Mouse (Mus musculus) liver, embryonic 16.5 days (tissue): Measurements from ENCODE around the gene Jmjd8. TPM values are rescaled to one million over a fixed set of nuclear protein-coding genes. Genes with fewer than 3 reads are reported as not detected.
A peak's percentile ranks its signal among the peaks of the same experiment; 100 is the strongest.

Source experiments
- ATAC-seq: fragments of 200-750 bp; cut with Nextera tagmentation; 2 replicates; pipeline ENCODE4 v1.8.0; 2017; ENCODE audit warnings: low read depth, mild to moderate bottlenecking, moderate number of reproducible peaks, moderate library complexity
- H3K27ac ChIP-seq: fragments of 300-500 bp; sonication (generic); 2 replicates; pipeline ENCODE4 v1.5.1; 2014; ENCODE audit warnings: mild to moderate bottlenecking, low read length
- H3K27me3 ChIP-seq: fragments of 300-500 bp; sonication (generic); 2 replicates; pipeline ENCODE4 v1.6.1; 2014; ENCODE audit warnings: low read depth, low read length, mixed read lengths; ENCODE audit not compliant: control insufficient read depth, insufficient read depth
- H3K36me3 ChIP-seq: fragments of 300-500 bp; sonication (generic); 2 replicates; pipeline ENCODE4 v1.6.1; 2014; ENCODE audit warnings: mild to moderate bottlenecking; ENCODE audit not compliant: control insufficient read depth, insufficient read depth
- H3K4me1 ChIP-seq: fragments of 300-500 bp; sonication (generic); 2 replicates; pipeline ENCODE4 v1.6.1; 2014; ENCODE audit warnings: low read depth, low read length, mixed read lengths; ENCODE audit not compliant: control insufficient read depth
- H3K4me2 ChIP-seq: fragments of 300-500 bp; sonication (generic); 2 replicates; pipeline ENCODE4 v1.6.1; 2014; ENCODE audit warnings: low read depth, low read length, mixed read lengths
- H3K4me3 ChIP-seq: fragments of 300-500 bp; sonication (generic); 2 replicates; pipeline ENCODE4 v1.5.1; 2014; ENCODE audit warnings: low read depth, mild to moderate bottlenecking, low read length
- H3K9ac ChIP-seq: fragments of 300-500 bp; sonication (generic); 2 replicates; pipeline ENCODE4 v1.6.1; 2014; ENCODE audit warnings: low read depth, low read length
- H3K9me3 ChIP-seq: fragments of 300-500 bp; sonication (generic); replicated peaks from 2 replicates; pipeline ENCODE4 v1.6.1; 2016; ENCODE audit warnings: low read length; ENCODE audit not compliant: control insufficient read depth
- WGBS: fragments of 180-500 bp; shearing (Covaris S2); extraction: QIAGEN DNeasy Blood & Tissue Kit; methylation state at CpG from one replicate; pipeline ENCODE4 v1.1.7; 2014; ENCODE audit not compliant: insufficient replicate concordance; 5-methylcytosine and 5-hydroxymethylcytosine counted together
- polyA plus RNA-seq: library from polyadenylated mRNA; unstranded; fragments of >200 nt; fragmentation: Nextera tagmentation; extraction: Ambion mirVana; gene quantifications from 2 replicates; pipeline ENCODE4 v1.2.1, GENCODE M21; 2015

Jmjd8 gene
- polyA plus RNA-seq, 1 experiment from 2014 or later: 23.5 TPM

- no peaks in the 10 kb centered on the region for H3K27me3 ChIP-seq
- ATAC-seq: peak; percentile 7; the same call in 1 of the 2 replicates
- 8% methylated on average over 6 of the region's 6 CpGs for WGBS
- H3K4me2 ChIP-seq: peak overlapping the region; percentile 97
- peaks cover 25% of the 10 kb centered on the region for H3K4me1 ChIP-seq
- no peaks in the 10 kb centered on the region for H3K9me3 ChIP-seq
- no peaks in the 10 kb centered on the region for H3K36me3 ChIP-seq
- peak overlapping the region; percentile 88 for H3K9ac ChIP-seq
- H3K27ac ChIP-seq: peak overlapping the region; percentile 72
- H3K4me3 ChIP-seq: peak overlapping the region; percentile 82
These were observed 33.3 kb downstream of the Jmjd8 start for GRCm38 (mm10) chr17:25861704-25862612.

- peaks cover 39% of the 10 kb centered on the region for H3K4me1 ChIP-seq
- H3K27me3 ChIP-seq: no peaks in the 10 kb centered on the region
- no peak for ATAC-seq
- 85% methylated on average over 6 of the region's 6 CpGs for WGBS
- no peak overlapping the region for H3K27ac ChIP-seq
- H3K4me3 ChIP-seq: no peak overlapping the region
- no peaks in the 10 kb centered on the region for H3K9me3 ChIP-seq
- H3K9ac ChIP-seq: no peak overlapping the region
- no peaks in the 10 kb centered on the region for H3K36me3 ChIP-seq
- no peak overlapping the region for H3K4me2 ChIP-seq
These were observed 35.0 kb downstream of the Jmjd8 start for GRCm38 (mm10) chr17:25863681-25864080.

DNA sequence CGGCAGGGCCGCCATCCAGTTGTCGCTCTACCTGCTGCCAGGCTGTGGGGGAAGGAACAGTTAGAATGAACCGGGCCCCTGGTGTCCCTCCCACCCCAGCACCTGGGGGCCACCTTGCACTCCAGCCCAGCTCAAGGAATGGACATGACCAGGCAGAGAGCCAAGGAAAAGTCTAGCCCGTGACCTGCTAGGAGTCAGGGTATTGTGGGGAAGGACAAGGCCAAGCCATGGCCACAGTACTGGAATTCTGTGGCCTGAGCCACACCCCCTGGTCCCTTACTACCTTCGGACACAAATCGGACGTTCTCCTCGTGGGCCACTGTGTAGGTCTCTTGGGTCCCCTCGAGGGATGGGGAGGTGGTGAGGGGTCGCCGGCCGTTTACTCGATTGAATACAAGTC is 35.6 kb downstream of the Jmjd8 start:
- WGBS: 81% methylated on average over 14 of the region's 14 CpGs
- Histone ChIP-seq H3K4me1 (peaks cover 43% of the 10 kb centered on the region), H3K4me2 (no peak overlapping the region), H3K9ac (no peak overlapping the region), H3K27me3 (no peaks in the 10 kb centered on the region), H3K27ac (no peak overlapping the region), H3K36me3 (no peaks in the 10 kb centered on the region), H3K9me3 (no peaks in the 10 kb centered on the region), H3K4me3 (no peak overlapping the region)
- ATAC-seq: no peak

GRCm38 (mm10) chr17:25865288-25865687 is 36.6 kb downstream of the Jmjd8 start:
- no peak for ATAC-seq
- Histone ChIP-seq H3K4me2 (no peak overlapping the region), H3K36me3 (no peaks in the 10 kb centered on the region), H3K4me1 (peaks cover 38% of the 10 kb centered on the region), H3K27me3 (no peaks in the 10 kb centered on the region), H3K27ac (no peak overlapping the region), H3K9ac (no peak overlapping the region), H3K9me3 (no peaks in the 10 kb centered on the region), H3K4me3 (no peak overlapping the region)
- 77% methylated on average over 11 of the region's 11 CpGs for WGBS

- no peaks in the 10 kb centered on the region for H3K27me3 ChIP-seq
- 80% methylated on average over 3 of the region's 3 CpGs for WGBS
- H3K9me3 ChIP-seq: no peaks in the 10 kb centered on the region
- H3K36me3 ChIP-seq: no peaks in the 10 kb centered on the region
- H3K9ac ChIP-seq: no peak overlapping the region
- H3K27ac ChIP-seq: no peak overlapping the region
- no peak overlapping the region for H3K4me2 ChIP-seq
- no peak overlapping the region for H3K4me3 ChIP-seq
- H3K4me1 ChIP-seq: peaks cover 30% of the 10 kb centered on the region
- ATAC-seq: no peak
These were observed 37.5 kb downstream of the Jmjd8 start for GRCm38 (mm10) chr17:25866172-25866571.

GRCm38 (mm10) chr17:25867509-25867835 is 38.8 kb downstream of the Jmjd8 start:
- H3K4me3 ChIP-seq: peak overlapping the region; percentile 71
- peaks cover 20% of the 10 kb centered on the region for H3K4me1 ChIP-seq
- peak; percentile 31 for ATAC-seq
- H3K9ac ChIP-seq: peak overlapping the region; percentile 70
- no peaks in the 10 kb centered on the region for H3K36me3 ChIP-seq
- no peaks in the 10 kb centered on the region for H3K9me3 ChIP-seq
- H3K27me3 ChIP-seq: no peaks in the 10 kb centered on the region
- H3K4me2 ChIP-seq: peak overlapping the region; percentile 82
- peak overlapping the region; percentile 65 for H3K27ac ChIP-seq
- 5% methylated on average over 7 of the region's 7 CpGs for WGBS

DNA sequence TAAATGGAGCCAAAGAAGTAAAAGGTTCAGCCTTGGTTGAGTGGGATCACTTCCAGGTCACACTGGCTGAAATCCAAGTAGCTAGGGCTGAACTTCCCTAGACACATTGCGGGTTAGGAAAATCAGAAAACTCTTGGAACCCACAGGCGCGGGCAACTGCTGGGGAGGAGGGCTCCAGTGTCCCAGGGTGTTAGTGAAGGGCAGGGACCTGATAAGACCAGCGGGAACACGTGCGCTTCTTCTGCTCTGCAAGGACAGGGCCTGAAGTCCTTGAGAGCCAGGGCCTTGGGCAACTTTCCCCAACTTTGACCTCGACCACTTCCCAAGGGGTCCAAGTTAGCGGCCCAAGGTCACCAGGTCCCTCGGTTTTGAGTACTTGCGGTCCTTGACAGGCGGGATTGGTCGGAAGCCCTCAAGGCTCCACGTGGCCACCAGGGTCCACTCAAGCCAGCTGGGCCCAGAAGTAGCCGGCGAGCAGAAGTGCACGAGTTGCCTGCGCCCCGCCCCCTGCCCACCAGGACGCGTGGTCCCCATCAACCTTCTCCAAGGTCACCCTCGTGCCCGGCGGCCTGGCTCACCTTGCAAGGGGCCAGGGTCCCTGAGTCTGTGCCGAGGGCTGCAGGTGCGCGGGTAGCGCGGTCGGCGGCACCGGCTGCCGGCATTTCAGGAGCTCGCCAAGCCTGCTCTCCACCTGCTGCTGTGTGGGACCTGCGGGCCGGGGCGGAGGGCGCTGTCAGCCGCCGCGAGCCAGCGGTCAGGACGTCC is 39.4 kb downstream of the Jmjd8 start:
- Histone ChIP-seq H3K9ac (peak overlapping the region; percentile 70), H3K4me3 (peak overlapping the region; percentile 71), H3K36me3 (no peaks in the 10 kb centered on the region), H3K4me1 (peaks cover 20% of the 10 kb centered on the region), H3K27ac (peak overlapping the region; percentile 65), H3K9me3 (no peaks in the 10 kb centered on the region), H3K4me2 (peak overlapping the region; percentile 82), H3K27me3 (no peaks in the 10 kb centered on the region)
- ATAC-seq: peak; percentile 46
- WGBS: under 1% methylated on average over 42 of the region's 42 CpGs

- Histone ChIP-seq H3K9me3 (no peaks in the 10 kb centered on the region), H3K4me2 (peak within 1 kb of the TSS; percentile 82), H3K27ac (peak within 1 kb of the TSS; percentile 65), H3K36me3 (no peaks in the 10 kb centered on the region), H3K27me3 (no peaks in the 10 kb centered on the region), H3K4me1 (peaks cover 20% of the 10 kb centered on the region), H3K9ac (peak within 1 kb of the TSS; percentile 70), H3K4me3 (peak within 1 kb of the TSS; percentile 71)
- ATAC-seq: peak; percentile 80
- WGBS: 0% methylated on average over 24 of the region's 24 CpGs
These were observed 40.0 kb downstream of the Jmjd8 start, which contains the start of gene Mcrip2 for GRCm38 (mm10) chr17:25868601-25869191. Gene Mcrip2, minus strand, starts transcription at chr17:25868764.
